Mouse (Mus musculus) heart, postnatal 0 days (tissue): ENCODE measurements around the gene Edc4.

Source experiments
- CTCF ChIP-seq: IDR thresholded peaks from 2 replicates; pipeline ENCODE4 v1.5.1; 2016; ENCODE audit warnings: antibody characterized with exemption, control low read depth, low read depth
- EP300 ChIP-seq: IDR thresholded peaks from 2 replicates; pipeline ENCODE4 v1.6.1; 2016; ENCODE audit warnings: antibody characterized with exemption, low read depth

- no peak for TF ChIP-seq CTCF
- no peak for TF ChIP-seq EP300
Observed at GRCm38 (mm10) chr8:105850611-105851010, 30.1 kb upstream of the Edc4 start.
